Mouse (Mus musculus) thymus, postnatal 36 days (tissue): Measurements from ENCODE around the gene Sppl2c.

ENCODE experiments used
- DNase-seq, 2 experiments: peaks; one replicate each; pipeline ENCODE4 v3.0.0; 2022; ENCODE audit warnings: mixed read lengths in 2 of 2

Sppl2c gene

DNA sequence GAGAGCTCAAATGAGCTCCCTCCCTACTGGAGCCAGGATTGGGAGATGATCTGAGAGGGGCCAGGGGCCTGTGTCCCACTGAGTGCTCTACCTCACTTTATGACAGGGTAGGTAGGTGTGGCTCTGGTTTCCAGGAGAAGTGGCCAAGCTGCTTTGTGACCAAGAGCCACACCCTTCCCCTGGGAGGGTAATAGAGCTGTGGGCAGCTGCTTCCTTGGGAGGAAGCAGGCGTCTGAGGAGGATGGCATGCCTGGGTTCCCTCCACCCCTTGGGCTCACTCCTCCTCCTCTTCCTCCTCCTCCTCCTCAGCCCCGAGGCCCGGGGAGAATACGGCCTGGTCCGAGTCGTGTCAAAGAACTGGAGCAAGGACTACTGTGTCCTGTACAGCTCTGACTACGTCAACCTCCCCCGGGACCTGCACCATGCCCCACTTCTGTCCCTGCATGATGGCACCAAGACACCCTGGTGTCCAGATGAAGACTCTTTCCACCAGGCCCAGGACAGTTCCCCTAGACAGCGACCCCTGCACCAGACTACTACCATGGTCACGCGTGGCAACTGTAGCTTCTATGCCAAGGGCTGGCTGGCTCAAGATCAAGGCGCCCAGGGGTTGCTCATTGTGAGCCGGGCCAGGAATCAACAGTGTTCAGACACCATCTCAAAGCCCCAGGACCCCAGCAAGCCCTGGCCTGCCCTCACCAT is at the start of gene Sppl2c:
Sppl2c (plus strand) TSS at position 193 of the 702 bp plus-strand sequence.
- DNase-seq = no peak

DNA sequence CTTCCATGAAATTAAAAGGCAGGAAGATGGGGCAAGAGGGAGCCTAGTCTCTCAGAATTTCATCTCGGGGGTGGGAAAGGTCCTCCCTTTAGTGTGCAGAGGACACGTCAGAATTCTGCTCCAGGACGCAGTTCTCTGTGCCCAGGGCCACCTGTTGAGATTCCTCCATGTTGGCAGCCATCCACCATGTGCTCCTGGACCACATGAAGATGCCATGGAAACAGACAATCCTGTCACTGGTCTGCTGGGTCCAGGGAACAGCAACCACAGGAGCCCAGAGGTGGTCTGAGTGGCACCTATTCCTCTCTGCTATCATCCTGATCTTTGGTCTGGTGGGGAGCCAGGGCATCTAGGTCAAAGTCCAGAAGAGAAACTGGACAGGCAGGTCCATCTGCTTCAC is 47.2 kb upstream of the Sppl2c start:
- DNase-seq = no peak

DNA sequence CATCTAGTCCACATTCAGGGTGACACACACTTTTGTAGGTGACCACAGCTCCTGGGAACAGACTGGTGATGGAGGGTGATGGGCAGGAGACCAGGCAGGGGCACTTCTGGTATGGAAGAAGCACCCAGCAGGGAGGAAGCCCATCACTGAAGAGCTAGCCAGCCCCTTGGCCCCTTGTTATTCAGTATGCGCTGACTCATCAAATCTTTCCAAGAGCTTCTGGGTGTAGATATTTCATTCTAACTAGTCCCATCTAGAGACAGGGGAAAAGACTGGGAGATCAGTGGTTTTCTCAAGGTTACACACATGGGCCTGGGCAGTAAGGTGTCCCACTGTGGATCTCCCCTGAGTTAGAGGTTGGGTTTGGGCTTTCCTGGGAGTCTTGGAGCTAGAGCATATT is 41.2 kb upstream of the Sppl2c start:
- no peak for DNase-seq

DNA sequence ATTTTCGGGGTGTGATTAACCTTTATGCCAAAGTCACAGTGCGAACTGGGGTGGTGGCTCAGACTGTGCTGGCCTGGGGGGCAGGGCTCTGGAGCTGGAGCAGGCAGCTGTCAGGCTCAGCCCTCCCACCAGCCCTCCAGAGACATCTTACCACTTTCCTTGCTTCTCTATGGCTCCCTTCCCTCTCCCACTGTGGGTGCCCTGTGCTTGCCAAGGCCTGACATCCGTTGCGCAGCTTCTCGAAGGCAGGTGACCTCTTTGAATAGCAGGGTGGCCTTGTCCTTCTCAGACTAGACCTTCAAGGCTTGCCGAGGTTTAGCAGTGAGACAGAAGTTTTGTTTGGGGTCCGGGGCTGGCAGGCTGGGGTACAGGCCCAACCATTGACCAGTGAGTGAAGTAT is 37.3 kb upstream of the Sppl2c start:
- no peak for DNase-seq

DNA sequence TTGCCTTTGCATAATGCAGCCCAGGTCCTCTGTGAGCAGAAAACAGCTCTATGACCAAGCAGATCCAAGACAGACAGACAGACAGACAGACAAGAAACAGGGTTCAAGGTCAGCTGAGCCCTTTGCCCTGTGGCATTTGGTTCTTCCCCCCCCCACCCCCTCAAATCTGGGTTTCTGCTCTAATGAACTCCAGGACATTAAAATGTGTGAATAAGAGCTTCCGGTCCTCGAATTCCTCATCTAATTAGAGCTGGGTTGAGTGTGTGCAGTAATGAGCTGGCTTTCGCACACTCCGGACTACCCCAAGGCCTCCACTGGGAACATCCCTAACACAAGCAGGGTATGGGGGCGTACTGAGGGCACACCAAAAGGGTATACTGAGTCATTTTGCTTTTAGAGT is 35.2 kb upstream of the Sppl2c start:
- no peak for DNase-seq

DNA sequence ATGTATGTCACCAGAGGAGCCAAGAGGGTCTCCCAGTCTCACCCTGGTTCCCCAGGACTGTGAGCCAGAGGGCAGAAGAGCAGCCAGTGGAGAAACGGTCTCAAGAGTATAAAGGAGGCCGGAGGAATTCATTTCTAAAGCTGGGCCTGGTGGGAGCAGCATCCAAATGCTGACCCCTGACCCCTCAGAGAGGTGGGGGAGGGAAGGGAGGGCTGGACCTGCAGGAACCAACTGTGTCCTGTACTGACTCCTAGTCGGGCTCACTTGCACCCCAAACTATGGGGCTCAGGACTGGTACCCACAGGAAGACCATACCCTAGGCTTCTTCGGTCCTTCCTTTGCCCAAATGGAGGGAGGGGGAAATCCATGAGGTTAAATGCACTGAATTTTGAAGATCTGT is 31.8 kb upstream of the Sppl2c start:
- no peak for DNase-seq

DNA sequence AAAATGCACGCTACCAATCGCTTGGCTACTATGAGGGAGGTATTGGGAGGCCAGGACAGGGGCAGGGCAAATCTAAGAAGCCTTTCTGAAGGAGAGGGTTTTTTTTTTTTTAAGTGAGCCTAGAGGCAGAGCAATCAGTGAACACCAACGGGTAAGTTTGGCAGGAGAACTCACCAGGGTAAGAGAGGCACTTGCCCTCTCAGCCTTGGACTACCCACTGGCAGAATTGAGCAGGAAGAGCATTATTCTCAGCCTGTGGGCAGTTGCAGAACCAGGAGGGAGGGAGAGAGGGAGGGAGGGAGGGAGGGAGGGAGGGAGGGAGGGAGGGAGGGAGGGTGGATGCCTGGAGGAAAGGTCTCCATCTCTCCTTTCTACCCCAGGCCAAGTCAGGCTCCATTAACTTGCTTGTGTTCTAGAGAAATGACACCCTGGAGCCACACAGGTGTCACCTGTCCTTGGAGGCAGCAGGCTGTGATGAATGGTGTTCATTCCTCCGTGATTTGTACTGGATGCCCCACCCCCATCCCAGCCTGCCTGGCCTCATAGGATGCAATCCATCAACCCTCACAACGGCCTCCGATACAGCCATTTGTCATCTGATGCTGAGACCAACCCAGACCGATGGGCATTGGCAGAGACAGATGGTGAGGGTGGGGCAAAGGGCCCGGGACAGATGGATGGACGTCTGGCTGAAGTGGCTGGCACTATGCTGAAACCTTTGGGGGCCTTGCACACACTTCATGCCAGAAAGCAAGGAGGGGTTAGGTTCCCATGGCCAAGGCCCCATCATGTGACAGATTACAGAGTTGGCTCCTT is 31.1 kb upstream of the Sppl2c start:
- no peak for DNase-seq

DNA sequence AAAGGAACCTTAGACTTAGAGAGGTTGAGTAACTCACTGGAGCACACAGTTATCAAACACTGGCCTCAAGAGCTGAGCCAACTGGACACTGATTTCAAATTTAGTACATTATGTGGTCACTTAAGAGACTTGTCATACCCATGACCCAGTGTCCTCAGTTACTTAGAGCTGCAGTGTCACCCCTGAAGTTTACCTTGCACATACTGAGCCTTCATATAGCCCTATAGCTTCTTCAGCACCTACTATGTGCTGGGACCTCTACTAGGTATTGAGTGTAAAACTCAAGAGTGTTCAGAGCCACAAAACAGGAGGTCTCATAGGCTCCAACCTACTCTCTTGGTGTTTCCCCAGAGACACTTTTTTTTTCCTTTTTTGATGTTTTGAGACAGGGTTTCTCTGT is 30.2 kb upstream of the Sppl2c start:
- no peak for DNase-seq

DNA sequence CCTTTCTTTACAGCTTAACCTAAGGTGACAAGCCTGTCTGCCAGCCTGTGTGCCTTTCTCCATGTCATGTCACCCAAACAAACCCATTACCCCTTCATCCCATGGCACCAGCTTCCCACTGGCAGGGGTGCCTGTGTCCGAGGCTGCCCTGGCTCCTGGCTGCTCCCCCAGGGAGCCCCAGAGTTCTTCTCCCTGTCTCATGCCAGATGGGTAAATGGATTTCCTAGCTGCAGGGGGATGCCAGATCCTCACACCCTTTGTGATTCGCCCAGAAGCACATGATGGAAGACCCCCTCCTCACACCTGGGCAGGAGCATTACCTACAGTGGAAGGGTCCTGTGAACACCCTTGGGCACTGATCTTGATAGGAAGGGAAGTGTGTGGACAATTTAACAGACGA is 29.7 kb upstream of the Sppl2c start:
- DNase-seq = no peak

DNA sequence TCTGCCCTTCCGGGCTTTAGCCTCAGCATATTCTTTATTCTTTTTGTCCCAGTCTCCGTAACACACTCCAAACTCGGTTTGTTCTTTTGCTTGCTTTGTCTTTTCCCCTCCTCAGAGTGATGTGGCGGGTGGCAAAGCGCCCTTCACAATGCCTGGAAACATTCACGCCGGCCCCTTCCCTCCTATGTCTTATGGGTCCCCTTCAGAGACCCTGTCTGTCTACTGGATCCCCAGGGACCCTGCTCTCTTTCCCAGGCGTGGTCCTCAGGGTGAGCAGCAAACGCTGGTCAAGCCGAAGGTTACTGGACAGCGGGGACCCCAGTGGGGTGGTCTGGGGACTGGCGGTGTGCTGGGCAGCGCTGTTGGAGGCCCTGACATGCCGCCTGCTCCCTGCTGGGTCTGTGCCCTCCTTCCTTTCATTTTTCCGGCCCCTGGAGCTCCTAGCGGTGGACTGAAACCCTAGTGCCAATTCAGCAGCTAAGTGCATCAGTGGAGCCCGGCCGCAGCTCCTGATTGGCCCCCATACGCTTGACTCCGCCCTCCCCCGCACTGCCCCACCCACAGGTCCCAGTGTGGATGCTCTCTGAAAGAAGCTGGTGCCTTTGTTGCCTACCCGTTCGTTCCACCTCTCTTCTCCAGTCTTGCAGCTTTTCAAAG is 28.4 kb upstream of the Sppl2c start:
- peak; percentile 16 to 18 for DNase-seq

DNA sequence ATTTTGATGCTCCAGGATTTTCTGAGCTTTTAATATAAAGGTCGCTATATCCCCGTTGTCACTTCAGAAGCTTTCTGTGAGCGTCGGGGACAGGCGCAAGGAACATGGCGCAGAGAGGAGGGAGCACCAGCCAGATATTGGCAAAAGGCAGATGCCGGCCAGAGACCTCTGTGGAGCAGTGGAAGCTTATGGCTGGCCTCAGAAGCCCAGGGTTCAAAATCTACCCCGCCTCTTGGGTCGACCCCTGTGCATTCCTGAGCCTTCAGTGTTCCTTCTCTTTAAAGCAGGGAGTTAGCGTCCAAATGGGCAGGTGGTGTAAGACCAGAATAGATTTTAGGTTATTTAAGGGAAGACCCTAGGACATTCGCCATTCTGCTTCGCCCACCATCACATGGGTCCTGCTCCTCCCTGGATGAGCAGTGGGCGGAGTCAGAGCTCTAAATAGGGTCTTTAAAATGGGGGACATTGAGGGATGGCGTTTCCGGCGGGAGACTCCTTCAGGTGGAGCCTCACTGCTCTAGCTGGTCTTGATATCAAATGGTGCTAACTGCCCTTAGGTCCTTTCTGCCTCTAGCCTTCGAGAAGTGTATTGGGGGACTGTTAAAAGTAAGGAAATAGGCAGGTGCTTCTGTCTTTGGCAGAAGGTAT is 27.7 kb upstream of the Sppl2c start:
- no peak for DNase-seq

DNA sequence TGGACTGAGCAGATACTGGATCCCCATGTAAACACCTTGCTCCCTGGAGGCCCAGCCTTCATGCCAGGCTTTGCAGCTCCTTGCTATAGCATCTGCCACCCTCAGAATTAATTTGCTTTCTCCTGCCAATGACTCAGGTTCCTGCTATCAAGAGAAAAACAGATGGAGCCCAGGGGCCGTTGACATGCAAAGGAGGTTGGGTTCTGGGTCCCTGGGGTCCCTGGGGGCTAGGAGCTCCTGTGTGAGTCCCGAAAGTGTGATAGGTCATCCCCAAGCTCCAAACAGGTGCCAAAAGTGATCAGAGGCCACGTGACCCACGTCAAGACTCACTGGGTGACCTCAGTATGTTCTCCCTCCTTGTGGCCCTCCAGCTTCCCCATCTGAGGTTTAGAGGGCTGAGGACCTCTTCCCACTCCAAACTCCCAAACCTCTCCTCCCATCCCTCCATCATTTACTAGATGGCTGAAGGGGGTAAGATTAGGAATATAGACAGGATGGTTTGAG is 26.3 kb upstream of the Sppl2c start:
- DNase-seq = no peak

DNA sequence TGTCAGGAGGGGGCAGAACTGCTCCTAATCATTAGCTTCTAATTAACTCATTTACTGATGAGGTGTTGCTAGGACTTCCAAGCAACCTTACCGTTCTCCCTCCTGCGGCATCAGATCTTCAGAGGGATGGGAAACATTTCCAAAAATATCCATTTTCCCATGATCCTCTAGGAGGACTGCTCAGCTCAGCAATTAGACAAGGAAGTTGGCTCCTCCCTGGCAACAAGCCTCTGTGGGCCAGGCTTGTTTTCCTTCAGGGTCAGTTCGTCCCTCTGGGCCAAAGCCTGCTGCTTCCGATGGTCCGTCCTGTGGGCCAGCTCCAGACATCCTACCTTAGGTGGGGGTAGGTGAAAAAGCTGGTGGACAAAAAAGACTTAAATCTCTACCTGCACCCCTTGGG is 25.0 kb upstream of the Sppl2c start:
- DNase-seq = no peak

DNA sequence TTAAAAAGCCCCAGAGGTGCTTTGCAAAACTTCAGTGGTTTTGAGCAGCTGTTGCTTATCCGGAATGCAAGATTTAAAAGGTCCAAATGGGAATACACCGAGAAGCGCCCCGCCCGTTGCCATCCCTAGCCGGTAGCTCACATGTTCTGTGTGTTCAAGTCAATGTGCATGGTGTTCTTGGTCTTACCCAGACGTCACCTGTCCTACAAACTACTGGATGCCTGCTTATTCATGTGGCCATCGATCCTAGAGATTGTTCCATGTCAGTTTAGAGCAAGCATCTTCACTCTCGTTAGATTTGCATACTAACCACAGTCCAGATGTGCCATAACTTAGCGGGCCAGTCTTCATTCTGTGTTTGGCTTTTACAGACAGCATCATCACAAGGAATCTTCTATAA is 21.9 kb upstream of the Sppl2c start:
- no peak for DNase-seq

DNA sequence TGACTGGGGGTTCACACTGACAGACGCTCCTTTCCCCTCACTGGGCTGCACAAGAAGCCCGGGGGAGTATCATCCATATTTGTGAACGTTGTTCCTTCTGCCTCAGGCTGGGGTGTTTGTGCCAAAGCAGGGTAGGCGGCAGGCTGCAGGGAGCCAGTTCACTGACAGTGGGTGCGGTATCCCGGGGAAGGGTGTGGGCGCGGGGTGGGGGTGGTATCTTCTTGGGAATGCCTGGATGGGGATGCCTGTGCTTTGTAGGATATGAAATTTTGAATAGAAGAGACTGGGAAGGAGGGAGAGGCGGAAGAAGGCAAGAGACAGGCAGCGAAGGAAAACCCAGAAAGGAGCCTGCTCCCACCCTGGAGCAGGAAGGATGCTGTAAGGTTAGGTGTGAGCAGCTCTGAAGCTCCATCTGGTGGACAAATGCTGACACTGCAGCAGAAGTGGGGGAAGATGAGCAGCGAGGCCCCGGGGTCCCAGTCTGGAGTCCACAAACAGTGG is 14.8 kb upstream of the Sppl2c start:
- DNase-seq = peak; percentile 36 to 49

DNA sequence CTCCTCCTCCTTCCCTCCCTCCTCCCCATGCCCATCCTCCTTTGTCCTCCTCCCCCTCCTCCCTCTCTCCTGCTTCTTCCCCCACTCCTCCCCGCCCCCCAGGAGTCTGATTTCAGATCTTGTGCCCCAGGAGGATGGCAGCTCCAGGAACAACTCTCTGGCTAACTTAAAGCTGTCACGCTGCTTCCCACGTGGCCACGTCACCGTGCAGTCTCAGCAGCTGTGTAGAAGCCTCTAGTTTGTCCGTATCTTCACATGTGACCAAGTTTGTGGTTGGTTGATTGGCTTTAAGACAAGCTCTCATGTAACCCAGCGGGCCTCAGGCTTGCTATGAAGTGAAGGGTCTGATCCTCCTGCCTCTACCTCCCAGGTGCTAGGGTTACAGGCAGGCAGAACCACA is 7.2 kb upstream of the Sppl2c start:
- DNase-seq = no peak

DNA sequence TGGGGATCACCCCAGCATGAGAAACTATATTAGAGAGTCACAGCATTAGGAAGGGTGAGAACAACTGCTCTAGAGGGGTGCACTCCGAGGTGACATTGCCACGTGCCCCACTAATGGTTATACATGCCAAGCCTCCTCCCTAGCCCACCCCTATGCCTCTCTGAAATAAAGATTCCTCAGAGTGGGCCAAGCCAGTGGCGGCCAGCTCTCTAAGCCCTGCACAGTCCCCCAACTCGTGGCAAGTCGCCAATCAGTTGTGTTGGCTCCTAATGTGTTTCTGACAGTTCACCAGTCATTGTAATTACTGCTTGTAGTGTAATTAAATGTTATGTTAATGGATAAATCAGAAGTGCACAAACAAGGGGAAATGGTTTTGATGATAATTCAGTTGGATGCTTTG is 6.3 kb upstream of the Sppl2c start:
- no peak for DNase-seq

DNA sequence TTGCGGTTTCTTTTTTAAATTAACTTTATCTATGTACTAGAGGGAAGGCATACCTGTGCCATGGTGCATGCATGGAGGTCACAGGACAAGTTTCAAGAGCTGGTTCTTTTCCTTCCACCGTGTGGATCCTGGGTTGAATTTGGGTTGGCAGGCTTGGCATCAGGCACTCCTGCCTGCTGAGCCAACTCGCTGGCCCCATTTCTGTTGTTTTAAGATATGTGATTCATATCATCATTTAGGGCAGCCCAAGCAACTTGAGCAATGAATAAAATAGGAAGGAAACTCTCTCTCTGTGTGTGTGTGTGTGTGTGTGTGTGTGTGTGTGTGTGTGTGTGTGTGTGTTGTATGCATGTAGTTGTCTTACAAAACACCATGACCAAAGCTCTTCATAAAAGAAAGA is 4.0 kb upstream of the Sppl2c start:
- no peak for DNase-seq

DNA sequence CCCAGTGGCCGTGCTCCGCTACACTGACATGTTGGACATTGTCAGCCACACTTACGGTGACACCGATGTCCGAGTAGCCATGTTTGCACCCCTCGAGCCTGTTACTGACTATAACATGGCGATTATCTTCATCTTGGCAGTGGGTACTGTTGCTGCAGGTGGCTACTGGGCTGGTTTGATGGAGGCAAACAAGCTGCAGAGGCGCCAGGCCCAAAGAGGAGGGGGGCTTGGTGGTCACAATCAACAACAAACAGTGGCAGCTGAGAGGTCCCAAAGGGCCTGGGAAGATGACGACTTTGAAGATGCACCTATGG is 667 bp downstream of the Sppl2c start:
- DNase-seq = no peak

DNA sequence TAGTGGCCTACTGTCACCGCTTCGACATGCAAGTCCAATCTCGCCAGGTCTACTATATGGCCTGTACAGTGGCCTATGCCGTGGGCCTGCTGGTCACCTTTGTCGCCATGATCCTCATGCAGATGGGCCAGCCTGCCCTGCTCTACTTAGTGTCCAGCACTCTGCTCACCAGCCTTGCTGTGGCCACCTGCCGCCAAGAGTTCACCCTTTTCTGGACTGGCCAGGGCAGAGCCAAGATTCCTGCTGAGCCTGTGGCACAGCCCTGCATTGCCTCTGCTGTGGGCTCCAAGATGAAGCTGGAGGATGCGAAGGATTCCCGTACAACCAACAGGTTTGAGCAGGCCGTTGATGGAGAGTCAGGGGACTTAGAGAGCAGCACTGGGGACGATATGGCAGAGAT is 1.6 kb downstream of the Sppl2c start:
- no peak for DNase-seq

DNA sequence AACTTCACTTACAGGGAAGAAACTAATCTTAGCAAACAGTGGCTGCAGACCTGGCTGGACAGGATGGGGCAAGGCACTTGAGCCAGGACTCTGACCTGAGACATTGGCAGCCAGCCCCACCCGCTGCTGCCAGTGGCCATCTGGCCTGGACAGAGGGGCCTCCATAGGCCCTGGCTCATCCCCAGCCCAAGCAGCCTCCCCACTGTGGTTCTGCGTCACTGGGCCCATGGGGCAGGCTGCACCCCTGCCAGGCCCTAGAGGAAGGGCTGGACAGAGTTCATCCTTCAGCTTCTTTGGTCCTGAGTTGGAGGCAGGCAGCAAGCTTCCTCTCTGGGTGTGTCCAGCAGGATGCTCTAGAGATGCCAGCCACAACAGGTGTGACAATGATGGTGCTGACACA is 3.9 kb downstream of the Sppl2c start:
- DNase-seq = no peak

DNA sequence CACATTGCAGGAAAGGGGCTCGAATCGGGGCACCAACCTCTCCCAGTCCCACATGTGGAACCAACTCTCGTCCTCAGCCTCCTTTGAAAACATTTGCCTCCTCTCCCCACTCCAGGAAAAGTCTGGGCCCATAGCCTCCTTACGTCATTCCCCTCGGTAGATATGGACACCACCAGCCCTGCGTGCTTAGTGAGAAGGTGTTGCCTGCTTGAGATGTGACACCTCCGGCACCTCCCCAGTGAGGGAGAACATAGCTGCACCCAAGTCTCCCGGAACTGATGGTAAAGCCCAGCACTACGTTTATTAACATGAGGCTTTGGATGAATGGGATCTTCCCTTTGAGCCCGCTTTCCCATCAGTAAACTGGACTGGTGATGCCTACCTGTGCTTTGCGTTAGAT is 9.3 kb downstream of the Sppl2c start:
- no peak for DNase-seq

DNA sequence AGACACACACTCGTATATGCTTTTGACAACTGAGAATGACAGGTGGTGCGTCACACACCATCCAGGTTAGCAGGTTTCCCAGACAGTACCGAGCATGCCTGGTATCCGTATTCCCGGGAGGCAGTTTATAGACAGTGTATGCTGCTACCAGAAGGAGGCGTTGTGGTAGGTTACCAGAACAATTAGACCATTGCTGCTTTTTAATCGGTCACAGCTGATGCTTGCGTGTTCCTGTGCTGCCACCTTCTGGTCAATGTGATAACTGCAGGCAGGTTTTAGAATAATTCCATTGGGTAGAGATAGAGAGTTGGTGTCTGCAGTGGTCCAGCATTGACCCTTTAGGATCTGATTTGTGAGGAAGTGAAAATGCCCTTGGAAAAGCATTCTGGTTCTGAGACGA is 9.7 kb downstream of the Sppl2c start:
- DNase-seq = peak; percentile 13 to 52
